Mouse (Mus musculus) heart, embryonic 14.5 days (tissue): ENCODE results near the gene Msx1. TPM values are rescaled to one million over a fixed set of nuclear protein-coding genes. Genes with fewer than 3 reads are reported as not detected.
"Not testable (repeated sequence)": the region's sequence is repeated elsewhere in the genome, so short reads cannot be mapped to it uniquely, and the experiment has no call there.

Source experiments
- ATAC-seq: fragments of 200-750 bp; cut with Nextera tagmentation; 2 replicates; pipeline ENCODE4 v1.8.0; 2017; ENCODE audit warnings: low read depth, moderate TSS enrichment; ENCODE audit not compliant: insufficient number of reproducible peaks, insufficient read depth, low FRiP score
- H3K27ac ChIP-seq, 2 experiments: fragments of 200-500 bp in 1 of 2; fragments of 300-500 bp in 1 of 2; sonication (generic) in 1 of 2; replicated peaks in 1 of 2; 2 replicates each; pipeline ENCODE4 v1.5.1; 2012 to 2014; ENCODE audit warnings: low read depth in 2 of 2, low read length in 2 of 2, control low read depth in 1 of 2, mild to moderate bottlenecking in 1 of 2, mixed read lengths in 1 of 2; ENCODE audit not compliant: control insufficient read depth in 1 of 2, insufficient read depth in 1 of 2
- H3K27me3 ChIP-seq: fragments of 300-500 bp; sonication (generic); 2 replicates; pipeline ENCODE4 v1.6.1; 2014; ENCODE audit warnings: mild to moderate bottlenecking, low read length, control low read depth; ENCODE audit not compliant: control insufficient read depth, insufficient read depth
- H3K36me3 ChIP-seq: fragments of 300-500 bp; sonication (generic); 2 replicates; pipeline ENCODE4 v1.6.1; 2014; ENCODE audit warnings: mild to moderate bottlenecking, control low read depth, low read length, mixed read lengths; ENCODE audit not compliant: control insufficient read depth, insufficient read depth
- H3K4me1 ChIP-seq, 2 experiments: fragments of 200-500 bp in 1 of 2; fragments of 300-500 bp in 1 of 2; sonication (generic) in 1 of 2; 2 replicates each; pipeline ENCODE4 v1.6.1; 2012 to 2014; ENCODE audit warnings: low read length in 2 of 2, control low read depth in 1 of 2, mixed read lengths in 1 of 2; ENCODE audit not compliant: control insufficient read depth in 2 of 2, insufficient read depth in 2 of 2
- H3K4me2 ChIP-seq: fragments of 300-500 bp; sonication (generic); 2 replicates; pipeline ENCODE4 v1.6.1; 2014; ENCODE audit warnings: mild to moderate bottlenecking, low read length
- H3K4me3 ChIP-seq, 2 experiments: fragments of 200-500 bp in 1 of 2; fragments of 300-500 bp in 1 of 2; sonication (generic) in 1 of 2; 2 replicates each; pipeline ENCODE4 v1.5.1; 2012 to 2014; ENCODE audit warnings: low read length in 2 of 2, mild to moderate bottlenecking in 2 of 2, control low read depth in 1 of 2, low read depth in 1 of 2, moderate library complexity in 1 of 2; ENCODE audit not compliant: control insufficient read depth in 1 of 2, insufficient read depth in 1 of 2
- H3K9ac ChIP-seq: fragments of 300-500 bp; sonication (generic); 2 replicates; pipeline ENCODE4 v1.6.1; 2014; ENCODE audit warnings: mild to moderate bottlenecking, low read length
- H3K9me3 ChIP-seq: fragments of 300-500 bp; sonication (generic); 2 replicates; pipeline ENCODE4 v1.6.1; 2016; ENCODE audit warnings: low read length, control low read depth; ENCODE audit not compliant: control insufficient read depth
- WGBS: fragments of 180-500 bp; shearing (Covaris S2); extraction: QIAGEN DNeasy Blood & Tissue Kit; methylation state at CpG from one replicate; pipeline ENCODE4 v1.1.7; 2014; 5-methylcytosine and 5-hydroxymethylcytosine counted together
- polyA plus RNA-seq: library from polyadenylated mRNA; unstranded; fragments of >200 nt; fragmentation: Nextera tagmentation; extraction: Ambion mirVana; gene quantifications from 2 replicates; pipeline ENCODE4 v1.2.1, GENCODE M21; 2014

Msx1 gene
- polyA plus RNA-seq, 1 experiment from 2014 or later = 8.7 TPM

GRCm38 (mm10) chr5:37830436-37830835 lies 6.1 kb upstream of the Msx1 start:
- 14% methylated on average over 6 of the region's 7 CpGs for WGBS
- not testable (repeated sequence) for H3K4me1 ChIP-seq, ATAC-seq, H3K4me2 ChIP-seq, H3K9ac ChIP-seq, H3K27ac ChIP-seq, H3K4me3 ChIP-seq, H3K9me3 ChIP-seq, H3K36me3 ChIP-seq
- H3K27me3 ChIP-seq = peaks cover 93% of the 10 kb centered on the region

- Histone ChIP-seq H3K4me3 (no peak overlapping the region), H3K9ac (no peak overlapping the region), H3K4me1 (peaks cover 2 to 3% of the 10 kb centered on the region in 2 experiments; a peak in 1 of 4 replicates), H3K27me3 (peaks cover 95% of the 10 kb centered on the region), H3K9me3 (peaks cover 6% of the 10 kb centered on the region; the same call in 1 of the 2 replicates), H3K36me3 (no peaks in the 10 kb centered on the region), H3K4me2 (no peak overlapping the region), H3K27ac (no peak overlapping the region)
- WGBS = 9% methylated on average over 4 of the region's 4 CpGs
- ATAC-seq = no peak
Observed at GRCm38 (mm10) chr5:37829926-37830325, 5.5 kb upstream of the Msx1 start.

- Histone ChIP-seq H3K4me1 (peaks cover 2 to 3% of the 10 kb centered on the region in 2 experiments; a peak in 1 of 4 replicates), H3K4me3 (no peak overlapping the region), H3K36me3 (no peaks in the 10 kb centered on the region), H3K4me2 (no peak overlapping the region), H3K9ac (no peak overlapping the region), H3K9me3 (peaks cover 6% of the 10 kb centered on the region; the same call in 1 of the 2 replicates), H3K27ac (no peak overlapping the region), H3K27me3 (peaks cover 94% of the 10 kb centered on the region)
- 4% methylated on average over 10 of the region's 10 CpGs for WGBS
- ATAC-seq = no peak
Observed at GRCm38 (mm10) chr5:37829296-37829670, 4.9 kb upstream of the Msx1 start.

GRCm38 (mm10) chr5:37828591-37829295 lies 4.4 kb upstream of the Msx1 start:
- Histone ChIP-seq H3K36me3 (no peaks in the 10 kb centered on the region), H3K27ac (no peak overlapping the region), H3K4me2 (no peak overlapping the region), H3K4me1 (peaks cover 2 to 6% of the 10 kb centered on the region in 2 experiments; a peak in 2 of 4 replicates), H3K9me3 (peaks cover 6% of the 10 kb centered on the region; the same call in 1 of the 2 replicates), H3K9ac (no peak overlapping the region), H3K27me3 (peaks cover 93% of the 10 kb centered on the region), H3K4me3 (no peak overlapping the region)
- WGBS = 2% methylated on average over 35 of the region's 35 CpGs
- ATAC-seq = no peak

- no peak overlapping the region for H3K4me2 ChIP-seq
- no peak overlapping the region for H3K4me3 ChIP-seq
- no peak for ATAC-seq
Observed at GRCm38 (mm10) chr5:37828001-37828400, 3.6 kb upstream of the Msx1 start.

GRCm38 (mm10) chr5:37827626-37827950 lies 3.2 kb upstream of the Msx1 start:
- no peak overlapping the region for H3K27ac ChIP-seq
- H3K4me1 ChIP-seq = peaks cover 2 to 9% of the 10 kb centered on the region in 2 experiments; a peak in 2 of 4 replicates
- WGBS = under 1% methylated on average over 9 of the region's 9 CpGs
- no peaks in the 10 kb centered on the region for H3K36me3 ChIP-seq
- peaks cover 6% of the 10 kb centered on the region; the same call in 1 of the 2 replicates for H3K9me3 ChIP-seq
- peaks cover 90% of the 10 kb centered on the region for H3K27me3 ChIP-seq
- ATAC-seq = no peak
- H3K4me2 ChIP-seq = peak overlapping the region; percentile 9; the same call in 1 of the 2 replicates
- H3K4me3 ChIP-seq = no peak overlapping the region
- no peak overlapping the region for H3K9ac ChIP-seq

More at GRCm38 (mm10) chr5:37828001-37828400, 3.6 kb upstream of the Msx1 start:
- 2% methylated on average over 14 of the region's 14 CpGs for WGBS
- H3K36me3 ChIP-seq = no peaks in the 10 kb centered on the region
- H3K4me1 ChIP-seq = peaks cover 2 to 9% of the 10 kb centered on the region in 2 experiments; a peak in 2 of 4 replicates
- H3K9ac ChIP-seq = no peak overlapping the region
- no peak overlapping the region for H3K27ac ChIP-seq
- peaks cover 93% of the 10 kb centered on the region for H3K27me3 ChIP-seq
- H3K9me3 ChIP-seq = peaks cover 6% of the 10 kb centered on the region; the same call in 1 of the 2 replicates

- ATAC-seq = no peak
- peaks cover 90% of the 10 kb centered on the region for H3K27me3 ChIP-seq
- H3K9me3 ChIP-seq = peaks cover 6% of the 10 kb centered on the region; the same call in 1 of the 2 replicates
- H3K4me3 ChIP-seq = 0 out of 4 replicates have a peak overlapping the region, but pooled peaks of 1 of the 2 experiments have one; percentile 4
- H3K4me2 ChIP-seq = peak overlapping the region; percentile 9
- no peak overlapping the region for H3K9ac ChIP-seq
- H3K4me1 ChIP-seq = peaks cover 2 to 9% of the 10 kb centered on the region in 2 experiments; a peak in 2 of 4 replicates
- WGBS = under 1% methylated on average over 59 of the region's 59 CpGs
- H3K27ac ChIP-seq = no peak overlapping the region
- no peaks in the 10 kb centered on the region for H3K36me3 ChIP-seq
Observed at GRCm38 (mm10) chr5:37826706-37827625, 2.6 kb upstream of the Msx1 start.
